Mouse (Mus musculus) thymus, adult 18-20 months (tissue): ENCODE measurements at regions not wholly inside any gene's neighbourhood (a gene's known extent, or its start where the extent isn't known, plus 50 kb on each side); places are given as distances from the start of the nearest gene placed in this dataset.
"Not testable (repeated sequence)": the region's sequence is repeated elsewhere in the genome, so short reads cannot be mapped to it uniquely, and the experiment has no call there.

Source experiments
- DNase-seq, 2 experiments: peaks; one replicate each; pipeline ENCODE4 v3.0.0; 2022; ENCODE audit warnings: mixed read lengths in 2 of 2

GRCm38 (mm10) chr16:51169294-51169693, 578.3 kb upstream of the Ccdc54 start:
- no peak for DNase-seq

- no peak for DNase-seq
These were observed 569.8 kb upstream of the Ccdc54 start for GRCm38 (mm10) chr16:51160768-51161167.

GRCm38 (mm10) chr16:51138575-51138974, 547.6 kb upstream of the Ccdc54 start:
- no peak for DNase-seq

- DNase-seq, result no peak
These were observed 528.9 kb upstream of the Ccdc54 start for GRCm38 (mm10) chr16:51119835-51120234.

GRCm38 (mm10) chr16:51118365-51118764, 527.4 kb upstream of the Ccdc54 start:
- no peak for DNase-seq

- DNase-seq, result no peak
These were observed 526.9 kb upstream of the Ccdc54 start for GRCm38 (mm10) chr16:51117836-51118235.

GRCm38 (mm10) chr16:51109864-51110263, 518.9 kb upstream of the Ccdc54 start:
- DNase-seq, result no peak

- no peak for DNase-seq
These were observed 516.5 kb upstream of the Ccdc54 start for GRCm38 (mm10) chr16:51107421-51107820.

GRCm38 (mm10) chr16:51086556-51086955, 495.6 kb upstream of the Ccdc54 start:
- DNase-seq, result no peak

- DNase-seq, result no peak
These were observed 489.2 kb upstream of the Ccdc54 start for GRCm38 (mm10) chr16:51080146-51080545.

- DNase-seq, result no peak
These were observed 457.7 kb upstream of the Ccdc54 start for GRCm38 (mm10) chr16:51048650-51049049.

- DNase-seq, result no peak
These were observed 457.2 kb upstream of the Ccdc54 start for GRCm38 (mm10) chr16:51048169-51048568.

GRCm38 (mm10) chr16:51041311-51041710, 450.4 kb upstream of the Ccdc54 start:
- no peak for DNase-seq

- no peak for DNase-seq
These were observed 411.9 kb upstream of the Ccdc54 start for GRCm38 (mm10) chr16:51002876-51003275.

GRCm38 (mm10) chr16:50964395-50964794, 373.4 kb upstream of the Ccdc54 start:
- no peak for DNase-seq

- no peak for DNase-seq
These were observed 353.1 kb upstream of the Ccdc54 start for GRCm38 (mm10) chr16:50944091-50944490.

- not testable (repeated sequence) for DNase-seq
These were observed 352.6 kb upstream of the Ccdc54 start for GRCm38 (mm10) chr16:50943581-50943980.

- DNase-seq, result no peak
These were observed 351.3 kb upstream of the Ccdc54 start for GRCm38 (mm10) chr16:50942291-50942690.

- no peak for DNase-seq
These were observed 348.4 kb upstream of the Ccdc54 start for GRCm38 (mm10) chr16:50939316-50939715.

GRCm38 (mm10) chr16:50907732-50908131, 316.8 kb upstream of the Ccdc54 start:
- DNase-seq, result no peak

- no peak for DNase-seq
These were observed 308.2 kb upstream of the Ccdc54 start for GRCm38 (mm10) chr16:50899151-50899550.

- no peak for DNase-seq
These were observed 287.0 kb upstream of the Ccdc54 start for GRCm38 (mm10) chr16:50877926-50878325.

GRCm38 (mm10) chr16:50871318-50871717, 280.4 kb upstream of the Ccdc54 start:
- no peak for DNase-seq

- DNase-seq, result no peak
These were observed 272.6 kb upstream of the Ccdc54 start for GRCm38 (mm10) chr16:50863565-50863964.

GRCm38 (mm10) chr16:50859513-50859912, 268.6 kb upstream of the Ccdc54 start:
- no peak for DNase-seq

GRCm38 (mm10) chr16:50852081-50852480, 261.1 kb upstream of the Ccdc54 start:
- no peak for DNase-seq
